Mouse (Mus musculus) forebrain, embryonic 14.5 days (tissue): ENCODE results near the gene Ift57. TPM values are rescaled to one million over a fixed set of nuclear protein-coding genes. Genes with fewer than 3 reads are reported as not detected.

Source experiments
- ATAC-seq: fragments of 200-750 bp; cut with Nextera tagmentation; 2 replicates; pipeline ENCODE4 v1.8.0; 2017; ENCODE audit warnings: mild to moderate bottlenecking, moderate library complexity
- DNase-seq: peaks from one replicate; pipeline ENCODE4 v3.0.0-alpha.2; 2015; ENCODE audit warnings: low spot score
- H3K27ac ChIP-seq: fragments of 300-500 bp; sonication (generic); 2 replicates; pipeline ENCODE4 v1.5.1; 2014; ENCODE audit warnings: low read depth, mild to moderate bottlenecking, control low read depth, low read length, moderate library complexity
- H3K27me3 ChIP-seq: fragments of 300-500 bp; sonication (generic); replicated peaks from 2 replicates; pipeline ENCODE4 v1.6.1; 2014; ENCODE audit warnings: low read length, control low read depth, mixed read lengths; ENCODE audit not compliant: control insufficient read depth, insufficient read depth
- H3K36me3 ChIP-seq: fragments of 300-500 bp; sonication (generic); 2 replicates; pipeline ENCODE4 v1.6.1; 2014; ENCODE audit warnings: low read length, control low read depth; ENCODE audit not compliant: control insufficient read depth, insufficient read depth
- H3K4me1 ChIP-seq: fragments of 300-500 bp; sonication (generic); 2 replicates; pipeline ENCODE4 v1.6.1; 2014; ENCODE audit warnings: antibody characterized with exemption, low read length, control low read depth; ENCODE audit not compliant: control insufficient read depth, insufficient read depth
- H3K4me2 ChIP-seq: fragments of 300-500 bp; sonication (generic); 2 replicates; pipeline ENCODE4 v1.6.1; 2014; ENCODE audit warnings: mild to moderate bottlenecking, control low read depth, low read length
- H3K4me3 ChIP-seq: fragments of 300-500 bp; sonication (generic); 2 replicates; pipeline ENCODE4 v1.5.1; 2014; ENCODE audit warnings: low read depth, low read length, control low read depth
- H3K9ac ChIP-seq: fragments of 300-500 bp; sonication (generic); 2 replicates; pipeline ENCODE4 v1.6.1; 2014; ENCODE audit warnings: mild to moderate bottlenecking, low read length, control low read depth, moderate library complexity
- H3K9me3 ChIP-seq: fragments of 300-500 bp; sonication (generic); replicated peaks from 2 replicates; pipeline ENCODE4 v1.6.1; 2016; ENCODE audit warnings: low read length, control low read depth, mixed read lengths; ENCODE audit not compliant: control insufficient read depth
- WGBS: fragments of 180-500 bp; shearing (Covaris S2); extraction: QIAGEN DNeasy Blood & Tissue Kit; methylation state at CpG from one replicate; pipeline ENCODE4 v1.1.7; 2014; 5-methylcytosine and 5-hydroxymethylcytosine counted together
- polyA plus RNA-seq: library from polyadenylated mRNA; unstranded; fragments of >200 nt; fragmentation: Nextera tagmentation; extraction: Ambion mirVana; gene quantifications from 2 replicates; pipeline ENCODE4 v1.2.1, GENCODE M21; 2014

Ift57 gene
- 36.6 and 38.1 TPM in 2 replicates for polyA plus RNA-seq

GRCm38 (mm10) chr16:49698620-49699525 is at the start of gene Ift57:
TSS of gene Ift57 (plus strand) at chr16:49699233.
- Histone ChIP-seq H3K4me1 (peaks cover 6% of the 10 kb centered on the region; the same call in 1 of the 2 replicates), H3K36me3 (no peaks in the 10 kb centered on the region), H3K9me3 (no peaks in the 10 kb centered on the region), H3K4me2 (peak within 1 kb of the TSS; percentile 54), H3K4me3 (peak within 1 kb of the TSS; percentile 44), H3K27me3 (no peaks in the 10 kb centered on the region), H3K27ac (peak within 1 kb of the TSS; percentile 33; the same call in 1 of the 2 replicates), H3K9ac (peak within 1 kb of the TSS; percentile 54)
- ATAC-seq (peak; percentile 99), DNase-seq (peak; percentile 100)
- WGBS, result 2% methylated on average over 53 of the region's 53 CpGs

DNA sequence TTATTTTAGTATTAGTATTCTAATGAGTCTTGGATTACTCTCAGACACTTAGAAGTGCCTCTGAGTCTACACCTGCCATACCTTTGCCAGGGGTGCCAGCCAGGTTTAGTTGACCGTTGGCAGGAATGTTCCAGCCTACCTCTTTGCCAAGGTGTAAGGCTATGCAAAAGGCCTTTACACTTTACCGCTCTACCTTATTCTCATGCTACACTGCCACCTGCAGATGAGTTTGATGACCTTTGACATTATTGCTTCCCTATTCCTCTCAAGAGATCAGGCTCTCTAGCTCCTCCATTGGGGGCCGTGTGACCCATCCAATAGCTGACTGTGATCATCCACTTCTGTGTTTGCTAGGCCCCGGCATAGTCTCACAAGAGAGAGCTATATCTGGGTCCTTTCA is 41.9 kb upstream of the Ift57 start:
- Histone ChIP-seq H3K27me3 (no peaks in the 10 kb centered on the region), H3K4me2 (no peak overlapping the region), H3K9ac (no peak overlapping the region), H3K4me3 (no peak overlapping the region), H3K27ac (no peak overlapping the region), H3K9me3 (no peaks in the 10 kb centered on the region), H3K36me3 (no peaks in the 10 kb centered on the region), H3K4me1 (no peaks in the 10 kb centered on the region)
- DNase-seq, result no peak
- no peak for ATAC-seq
- 94% methylated on average over 4 of the region's 4 CpGs for WGBS

DNA sequence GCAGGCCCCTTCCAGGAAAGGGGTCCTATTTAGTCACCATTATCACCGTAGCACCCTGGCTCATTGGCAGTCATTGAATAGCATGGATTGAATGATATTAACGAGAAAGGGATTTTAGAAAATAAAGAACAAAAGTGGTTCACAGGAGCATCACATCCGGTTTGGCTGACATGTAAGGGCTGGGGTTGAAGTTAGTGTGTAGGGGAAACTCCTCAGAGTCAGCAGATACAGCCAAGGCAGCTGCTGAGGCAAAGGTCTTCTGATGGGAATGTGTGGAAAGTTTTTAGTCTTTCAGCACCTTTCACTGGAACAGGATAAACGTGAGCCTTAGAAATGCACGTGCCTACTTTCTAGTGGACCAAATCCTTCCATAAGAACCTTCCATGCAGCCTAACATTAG is 41.0 kb upstream of the Ift57 start:
- DNase-seq (no peak), ATAC-seq (no peak)
- WGBS, result 52% methylated on average over 5 of the region's 5 CpGs
- no peaks in the 10 kb centered on the region for H3K36me3 ChIP-seq
- H3K9me3 ChIP-seq, result no peaks in the 10 kb centered on the region
- no peak overlapping the region for H3K27ac ChIP-seq
- H3K9ac ChIP-seq, result no peak overlapping the region
- H3K27me3 ChIP-seq, result no peaks in the 10 kb centered on the region
- no peak overlapping the region for H3K4me2 ChIP-seq
- no peak overlapping the region for H3K4me3 ChIP-seq
- H3K4me1 ChIP-seq, result no peaks in the 10 kb centered on the region

- H3K9me3 ChIP-seq, result no peaks in the 10 kb centered on the region
- H3K4me2 ChIP-seq, result no peak overlapping the region
- no peak overlapping the region for H3K27ac ChIP-seq
- DNase-seq (no peak), ATAC-seq (no peak)
- no peaks in the 10 kb centered on the region for H3K36me3 ChIP-seq
- H3K27me3 ChIP-seq, result no peaks in the 10 kb centered on the region
- no peaks in the 10 kb centered on the region for H3K4me1 ChIP-seq
- H3K9ac ChIP-seq, result no peak overlapping the region
- WGBS, result 87% methylated on average over 2 of the region's 2 CpGs
- H3K4me3 ChIP-seq, result no peak overlapping the region
Observed at GRCm38 (mm10) chr16:49659131-49659530, 39.9 kb upstream of the Ift57 start.

DNA sequence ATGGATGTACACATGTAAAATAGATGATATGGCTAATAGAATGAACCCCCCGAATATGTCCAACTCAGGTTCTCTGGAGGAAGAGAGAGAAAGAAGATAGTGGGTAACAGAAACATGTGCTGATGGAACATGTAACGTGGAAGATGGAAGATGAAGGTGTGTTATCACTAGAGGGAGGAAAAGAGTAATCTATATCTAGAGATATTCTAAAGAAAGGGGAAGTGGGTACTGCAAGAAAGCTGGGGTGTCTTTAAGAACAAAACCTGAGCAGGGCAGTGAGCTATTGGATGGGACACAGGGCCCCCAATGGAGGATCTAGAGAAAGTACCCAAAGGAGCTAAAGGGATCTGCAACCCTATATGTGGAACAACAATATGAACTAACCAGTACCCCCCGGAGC is 38.9 kb upstream of the Ift57 start:
- ATAC-seq, result no peak
- Histone ChIP-seq H3K27ac (no peak overlapping the region), H3K36me3 (no peaks in the 10 kb centered on the region), H3K9me3 (no peaks in the 10 kb centered on the region), H3K27me3 (no peaks in the 10 kb centered on the region), H3K4me1 (no peaks in the 10 kb centered on the region), H3K9ac (no peak overlapping the region), H3K4me2 (no peak overlapping the region), H3K4me3 (no peak overlapping the region)
- no peak for DNase-seq
- 91% methylated on average over 3 of the region's 3 CpGs for WGBS

- DNase-seq, result no peak
- no peaks in the 10 kb centered on the region for H3K9me3 ChIP-seq
- ATAC-seq, result no peak
- no peak overlapping the region for H3K9ac ChIP-seq
- H3K36me3 ChIP-seq, result no peaks in the 10 kb centered on the region
- no peaks in the 10 kb centered on the region for H3K4me1 ChIP-seq
- H3K27me3 ChIP-seq, result no peaks in the 10 kb centered on the region
- no peak overlapping the region for H3K4me2 ChIP-seq
- H3K27ac ChIP-seq, result no peak overlapping the region
- 91% methylated on average over 6 of the region's 6 CpGs for WGBS
- no peak overlapping the region for H3K4me3 ChIP-seq
Observed at GRCm38 (mm10) chr16:49662201-49662600, 36.8 kb upstream of the Ift57 start.

DNA sequence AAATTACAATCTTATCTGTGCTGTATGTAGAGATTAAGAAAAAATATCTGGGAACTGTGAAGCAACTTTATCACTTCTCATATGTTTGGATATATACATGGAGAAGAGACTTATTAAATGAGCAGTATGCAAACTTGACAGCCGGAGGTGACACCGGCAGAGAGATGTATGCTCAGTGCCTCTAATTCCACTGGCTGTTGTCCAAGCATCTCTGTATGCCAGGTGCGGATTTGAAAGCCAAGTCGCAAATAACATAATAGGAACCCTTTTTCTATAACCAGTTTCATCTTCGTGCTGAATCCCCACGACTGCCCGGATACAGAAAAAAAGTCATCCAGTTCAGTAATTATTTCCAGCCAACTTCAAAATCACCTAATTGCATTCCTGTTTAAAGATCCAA is 34.4 kb upstream of the Ift57 start:
- H3K4me1 ChIP-seq, result no peaks in the 10 kb centered on the region
- H3K9me3 ChIP-seq, result no peaks in the 10 kb centered on the region
- no peaks in the 10 kb centered on the region for H3K36me3 ChIP-seq
- H3K9ac ChIP-seq, result no peak overlapping the region
- no peak overlapping the region for H3K27ac ChIP-seq
- peak; percentile 55 for DNase-seq
- no peak overlapping the region for H3K4me2 ChIP-seq
- WGBS, result 49% methylated on average over 7 of the region's 7 CpGs
- no peaks in the 10 kb centered on the region for H3K27me3 ChIP-seq
- H3K4me3 ChIP-seq, result no peak overlapping the region
- ATAC-seq, result no peak

GRCm38 (mm10) chr16:49679666-49680065 is 19.4 kb upstream of the Ift57 start:
- Histone ChIP-seq H3K9me3 (no peaks in the 10 kb centered on the region), H3K36me3 (no peaks in the 10 kb centered on the region), H3K4me2 (no peak overlapping the region), H3K4me3 (no peak overlapping the region), H3K27ac (no peak overlapping the region), H3K9ac (no peak overlapping the region), H3K4me1 (peaks cover 1% of the 10 kb centered on the region; the same call in 1 of the 2 replicates), H3K27me3 (no peaks in the 10 kb centered on the region)
- DNase-seq (no peak), ATAC-seq (no peak)
- WGBS, result 79% methylated on average over 6 of the region's 6 CpGs

DNA sequence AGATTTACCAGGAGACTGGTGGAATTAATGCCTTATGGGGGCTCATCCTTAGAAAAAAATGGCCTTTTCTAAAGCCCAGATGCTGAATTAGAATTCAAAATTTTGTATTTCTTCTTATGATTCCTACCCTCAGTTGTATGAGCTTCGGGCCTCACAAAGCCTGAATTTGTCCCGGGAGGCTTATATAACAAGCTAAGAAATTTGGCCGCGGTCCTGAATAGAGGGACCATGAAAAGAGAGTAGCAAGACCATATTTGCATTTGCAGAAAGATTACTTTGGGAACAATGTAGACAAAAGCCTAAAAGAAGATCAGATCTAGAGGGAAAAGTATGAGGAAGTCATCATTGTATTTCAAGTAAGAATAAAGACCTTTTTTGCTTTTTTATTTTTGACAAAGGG is 14.1 kb upstream of the Ift57 start:
- Histone ChIP-seq H3K27ac (no peak overlapping the region), H3K4me3 (no peak overlapping the region), H3K4me1 (peaks cover 5% of the 10 kb centered on the region; the same call in 1 of the 2 replicates), H3K9ac (no peak overlapping the region), H3K36me3 (no peaks in the 10 kb centered on the region), H3K4me2 (no peak overlapping the region), H3K27me3 (no peaks in the 10 kb centered on the region), H3K9me3 (no peaks in the 10 kb centered on the region)
- WGBS, result 14% methylated on average over 4 of the region's 4 CpGs
- ATAC-seq, result no peak; the same call in 1 of the 2 replicates
- DNase-seq, result peak; percentile 31
